In the genomic region with DNA sequence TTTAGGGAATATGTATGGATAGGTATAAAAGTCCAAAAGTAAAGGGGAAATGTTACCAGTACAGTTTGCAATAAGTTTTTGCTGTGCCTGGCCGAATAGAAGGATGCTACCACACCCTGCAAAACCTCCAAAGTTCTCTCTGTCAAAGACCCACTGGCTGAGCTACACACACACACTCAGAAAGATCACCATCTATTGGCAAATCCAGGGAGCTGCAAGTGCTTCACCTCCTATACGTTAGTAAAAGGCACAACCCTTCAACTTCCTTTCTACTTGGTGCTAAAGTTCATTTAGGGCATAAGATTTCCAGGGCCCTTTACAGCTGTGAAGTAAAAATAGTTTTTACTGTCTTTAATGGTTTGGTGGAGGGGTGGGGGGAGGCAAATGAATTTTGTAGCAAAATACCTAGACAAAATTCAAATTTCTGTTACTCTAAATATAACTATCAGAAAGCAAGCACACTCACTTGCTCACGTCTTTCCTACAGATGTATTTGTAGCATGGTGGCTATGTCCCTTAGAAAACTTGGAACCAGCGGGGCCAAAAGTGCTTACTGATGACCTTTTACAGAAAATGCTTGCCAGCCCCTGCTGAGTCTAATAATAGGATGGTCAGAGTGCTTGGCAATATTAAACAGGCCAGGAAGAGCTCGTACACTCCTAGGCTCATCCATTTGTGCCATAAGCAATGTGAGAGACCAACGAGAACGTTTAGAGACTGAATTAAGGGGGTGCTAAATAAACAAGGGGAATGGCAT, we compare ENCODE assay signal across 9 mouse cellular contexts. TPM values are rescaled to one million over a fixed set of nuclear protein-coding genes. Genes with fewer than 3 reads are reported as not detected.
A peak's percentile ranks its signal among the peaks of the same experiment; 100 is the strongest.
DNase-seq lines count a peak whose midpoint lies in the region; ATAC-seq lines count a peak whose summit lies in the region.
"Had no signal": no experiment of that assay in that cellular context is flagged by ENCODE, and none has a peak within 500 bp of the region (broad histone marks: within the 10 kb centered on the region; RNA-seq: fewer than 3 reads in every experiment).

No protein-coding gene starts in this region.

- H3K4me2 ChIP-seq in hindbrain, embryonic 11.5 days (replicated peaks; ENCODE audit: low read depth, low read length), result no peak overlapping the region
- no peak overlapping the region for H3K4me2 ChIP-seq in hindbrain, embryonic 13.5 days
- no peak overlapping the region for H3K4me2 ChIP-seq in embryonic facial prominence, embryonic 14.5 days (ENCODE audit: low read depth, low read length)
- H3K4me2 ChIP-seq: limb, embryonic 15.5 days had no signal

- H3K4me1 ChIP-seq in hindbrain, embryonic 11.5 days (replicated peaks; ENCODE audit: control insufficient read depth, insufficient read depth, low read length), result no peaks in the 10 kb centered on the region
- H3K4me1 ChIP-seq in hindbrain, embryonic 13.5 days (replicated peaks), result peaks cover 13% of the 10 kb centered on the region
- peaks cover 3% of the 10 kb centered on the region; the same call in 1 of the 2 replicates for H3K4me1 ChIP-seq in embryonic facial prominence, embryonic 14.5 days (ENCODE audit: control insufficient read depth, insufficient read depth, low read length)

- ATAC-seq in hindbrain, embryonic 11.5 days (ENCODE audit: low FRiP score), result no peak
- no peak for ATAC-seq in hindbrain, embryonic 13.5 days (ENCODE audit: low FRiP score)
- no peak for ATAC-seq in embryonic facial prominence, embryonic 14.5 days (ENCODE audit: low read depth)
- no peak for ATAC-seq in monocyte, adult 5-6 weeks (replicated peaks; ENCODE audit: insufficient number of reproducible peaks, low FRiP score, low TSS enrichment, poor library complexity, severe bottlenecking)

- H3K27ac ChIP-seq in hindbrain, embryonic 11.5 days (ENCODE audit: low read depth, low read length), result no peak overlapping the region
- H3K27ac ChIP-seq in hindbrain, embryonic 13.5 days, result no peak overlapping the region
- no peak overlapping the region for H3K27ac ChIP-seq in embryonic facial prominence, embryonic 14.5 days (replicated peaks; ENCODE audit: low read depth, low read length)
- H3K27ac ChIP-seq: limb, embryonic 15.5 days had no signal

- DNase-seq in hindbrain, embryonic 11.5 days (ENCODE audit: low spot score), result peak; percentile 12
- DNase-seq in ES-CJ7 (ENCODE audit: low read depth, low spot score), result peak; percentile 88
- DNase-seq in embryonic facial prominence, embryonic 14.5 days (ENCODE audit: low spot score), result peak; percentile 30
- DNase-seq in lung, postnatal 25 days (ENCODE audit: low spot score), result peak; percentile 14
- no peak for DNase-seq in yolk sac, embryonic 10.5 days (ENCODE audit: low spot score)
- DNase-seq in layer of hippocampus, adult 11-12 months (ENCODE audit: low spot score), result no peak

- H3K36me3 ChIP-seq in hindbrain, embryonic 11.5 days (ENCODE audit: control insufficient read depth, insufficient read depth, low read length), result no peaks in the 10 kb centered on the region
- no peaks in the 10 kb centered on the region for H3K36me3 ChIP-seq in hindbrain, embryonic 13.5 days
- H3K36me3 ChIP-seq in embryonic facial prominence, embryonic 14.5 days (ENCODE audit: control insufficient read depth, insufficient read depth, low read length), result no peaks in the 10 kb centered on the region
- H3K36me3 ChIP-seq: limb, embryonic 15.5 days had no signal

- H3K4me3 ChIP-seq in hindbrain, embryonic 11.5 days (ENCODE audit: low read depth, low read length), result no peak overlapping the region
- H3K4me3 ChIP-seq in hindbrain, embryonic 13.5 days, result no peak overlapping the region
- no peak overlapping the region for H3K4me3 ChIP-seq in embryonic facial prominence, embryonic 14.5 days (ENCODE audit: low read depth, low read length)
- H3K4me3 ChIP-seq: limb, embryonic 15.5 days had no signal

- no peaks in the 10 kb centered on the region for H3K27me3 ChIP-seq in hindbrain, embryonic 11.5 days (ENCODE audit: control insufficient read depth, insufficient read depth, low read length)
- no peaks in the 10 kb centered on the region for H3K27me3 ChIP-seq in hindbrain, embryonic 13.5 days
- H3K27me3 ChIP-seq in embryonic facial prominence, embryonic 14.5 days (replicated peaks; ENCODE audit: control insufficient read depth, insufficient read depth, low read length), result no peaks in the 10 kb centered on the region
- H3K27me3 ChIP-seq: limb, embryonic 15.5 days had no signal

- H3K9me3 ChIP-seq in hindbrain, embryonic 11.5 days (ENCODE audit: control insufficient read depth, low read length), result no peaks in the 10 kb centered on the region
- H3K9me3 ChIP-seq in hindbrain, embryonic 13.5 days, result no peaks in the 10 kb centered on the region
- no peaks in the 10 kb centered on the region for H3K9me3 ChIP-seq in embryonic facial prominence, embryonic 14.5 days (ENCODE audit: control insufficient read depth, low read length)
- H3K9me3 ChIP-seq: limb, embryonic 15.5 days had no signal

- no peak overlapping the region for H3K9ac ChIP-seq in hindbrain, embryonic 11.5 days (ENCODE audit: low read depth, low read length)
- no peak overlapping the region for H3K9ac ChIP-seq in hindbrain, embryonic 13.5 days
- no peak overlapping the region for H3K9ac ChIP-seq in embryonic facial prominence, embryonic 14.5 days (ENCODE audit: low read depth, low read length)
- H3K9ac ChIP-seq: limb, embryonic 15.5 days had no signal

- WGBS in hindbrain, embryonic 11.5 days, result 69% methylated on average over 7 of the region's 7 CpGs
- 57% methylated on average over 7 of the region's 7 CpGs for WGBS in hindbrain, embryonic 13.5 days
- 57% methylated on average over 7 of the region's 7 CpGs for WGBS in embryonic facial prominence, embryonic 14.5 days

RNA-seq across cellular contexts. Expression of a gene that starts 2.4 kb away (rescaled TPM):
- 37.9 and 38.5 TPM in 2 replicates for polyA plus RNA-seq in hindbrain, embryonic 11.5 days (2014; fragmentation: Nextera tagmentation; extraction: Ambion mirVana)
- 24.2 and 25.5 TPM in 2 replicates for polyA plus RNA-seq in hindbrain, embryonic 13.5 days (2015; fragmentation: Nextera tagmentation; extraction: Ambion mirVana)
- 47.4 and 47.5 TPM in 2 replicates for polyA plus RNA-seq in embryonic facial prominence, embryonic 14.5 days (2014; fragmentation: Nextera tagmentation; extraction: Ambion mirVana)
- total RNA-seq in monocyte, adult 5-6 weeks (2017), result 140 to 151 TPM (median 149 TPM) in 3 replicates

RNA-seq across cellular contexts. Expression of a gene that starts 52.9 kb away (rescaled TPM):
- 0.76 and 0.88 TPM in 2 replicates for polyA plus RNA-seq in hindbrain, embryonic 11.5 days (2014; fragmentation: Nextera tagmentation; extraction: Ambion mirVana)
- 0.35 and 0.43 TPM in 2 replicates for polyA plus RNA-seq in hindbrain, embryonic 13.5 days (2015; fragmentation: Nextera tagmentation; extraction: Ambion mirVana)
- polyA plus RNA-seq in embryonic facial prominence, embryonic 14.5 days (2014; fragmentation: Nextera tagmentation; extraction: Ambion mirVana), result 28.9 and 31.5 TPM in 2 replicates
- not detected in 3 replicates for total RNA-seq in monocyte, adult 5-6 weeks (2017)

RNA-seq across cellular contexts. Expression of a gene that starts 53.5 kb away (rescaled TPM):
- not detected in 2 replicates for polyA plus RNA-seq in hindbrain, embryonic 11.5 days (2014; fragmentation: Nextera tagmentation; extraction: Ambion mirVana)
- polyA plus RNA-seq in hindbrain, embryonic 13.5 days (2015; fragmentation: Nextera tagmentation; extraction: Ambion mirVana), result 0.10 TPM in 1 of 2 replicates, not detected in the other
- not detected in 2 replicates for polyA plus RNA-seq in embryonic facial prominence, embryonic 14.5 days (2014; fragmentation: Nextera tagmentation; extraction: Ambion mirVana)
- total RNA-seq in monocyte, adult 5-6 weeks (2017), result 2.2 to 2.3 TPM in 2 of 3 replicates, not detected in the other
- polyA plus RNA-seq: limb, embryonic 15.5 days had no signal

Comparison
In these comparisons a context has a peak if more than half of its experiments do, and no peak if none do; other contexts are left out.
1. DNase-seq: peak in hindbrain, embryonic 11.5 days (single experiment), ES-CJ7 (single experiment), embryonic facial prominence, embryonic 14.5 days (single experiment) and lung, postnatal 25 days (single experiment); none in yolk sac, embryonic 10.5 days (single experiment) and layer of hippocampus, adult 11-12 months (single experiment).
2. RNA of a gene that starts 52.9 kb away (polyA plus RNA-seq): 28.9 to 31.5 TPM in embryonic facial prominence, embryonic 14.5 days; 0.76 to 0.88 TPM in hindbrain, embryonic 11.5 days and 0.35 to 0.43 TPM in hindbrain, embryonic 13.5 days; every median in the first group is over 10 times any median in the second.